Mouse (Mus musculus): ENCODE data around the gene Ntf3.

DNA sequence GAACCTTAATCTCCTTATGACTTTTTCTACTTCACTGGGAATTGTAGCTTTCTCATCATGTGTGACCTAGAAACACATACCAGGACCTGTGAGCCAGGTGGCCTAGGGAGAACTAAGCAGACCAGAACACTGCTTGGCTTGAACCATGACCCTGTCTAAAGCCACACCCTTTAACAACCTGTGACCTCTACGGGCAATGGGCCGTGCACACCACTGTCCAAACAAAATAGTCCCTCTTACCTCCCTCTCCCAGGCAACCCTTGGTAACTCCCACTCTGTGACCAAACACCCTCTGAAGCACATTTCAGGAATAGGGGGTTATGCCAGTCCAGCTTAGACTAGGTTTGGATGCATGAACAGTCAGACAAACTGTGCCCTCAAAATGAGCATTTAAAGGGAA is 35.0 kb upstream of the Ntf3 start:
- no peak for TF ChIP-seq CTCF (IDR thresholded peaks at IDR 0.05)
- TF ChIP-seq EP300 (IDR thresholded peaks at IDR 0.05), result no peak

Data from lung, postnatal 0 days (tissue).